ENCODE assay signal across 8 mouse cellular contexts in the genomic region with DNA sequence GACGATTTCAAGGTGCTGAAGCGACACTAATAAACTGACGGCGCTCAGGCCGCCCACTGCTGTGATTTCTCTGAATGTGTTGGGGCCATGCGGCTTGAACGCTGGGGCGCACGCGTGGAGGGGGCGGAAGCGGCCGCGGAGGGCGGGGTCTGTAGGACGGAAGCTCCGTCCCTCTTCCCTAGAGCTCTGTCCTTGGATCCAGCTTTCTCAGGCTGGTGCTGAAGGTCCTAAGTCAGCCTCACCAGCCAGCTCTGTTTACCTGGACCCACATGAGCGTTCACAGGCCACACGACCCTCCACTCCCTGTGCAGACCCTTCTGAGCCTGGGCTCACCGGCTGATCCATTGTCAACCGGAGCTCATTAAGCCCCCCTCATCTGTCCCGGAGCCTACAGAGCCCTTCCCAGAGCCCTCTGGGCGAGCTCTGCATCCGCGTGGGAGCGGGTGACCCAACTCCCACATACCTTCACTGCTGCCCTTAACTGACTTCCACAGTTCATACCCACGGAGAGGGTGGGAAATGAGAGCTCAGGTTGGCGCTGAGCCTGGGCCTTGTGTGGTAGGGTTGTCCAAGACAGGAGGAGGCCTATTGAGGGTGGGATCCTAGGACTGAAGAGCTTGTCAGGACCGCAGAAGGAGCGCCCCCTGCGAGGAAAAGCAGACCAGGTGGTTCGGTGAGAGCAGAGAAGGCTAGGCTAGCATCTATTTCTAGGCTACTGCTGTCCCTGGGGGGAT. TPM values are rescaled to one million over a fixed set of nuclear protein-coding genes. Genes with fewer than 3 reads are reported as not detected.
A peak's percentile ranks its signal among the peaks of the same experiment; 100 is the strongest.
DNase-seq lines count a peak whose midpoint lies in the region; ATAC-seq lines count a peak whose summit lies in the region.

A gene (plus strand): TSS at position 174 of the 734 bp plus-strand sequence.

- peak within 1 kb of the TSS; percentile 91 for H3K4me3 ChIP-seq in megakaryocyte, embryonic 14.5 days (replicated peaks)

- ATAC-seq in inflammation-experienced regulatory T-cells, adult 6 months: peak; percentile 81

- H3K27me3 ChIP-seq in megakaryocyte, embryonic 14.5 days (replicated peaks): peaks cover 18% of the 10 kb centered on the region

- no peaks in the 10 kb centered on the region for H3K9me3 ChIP-seq in megakaryocyte, embryonic 14.5 days

- peaks cover 25% of the 10 kb centered on the region for H3K36me3 ChIP-seq in megakaryocyte, embryonic 14.5 days (replicated peaks; ENCODE audit: low read length)

- H3K4me1 ChIP-seq in megakaryocyte, embryonic 14.5 days: peaks cover 25% of the 10 kb centered on the region

- intact Hi-C loops in gastrocnemius, postnatal 14 days (cut with DNase I; ENCODE audit: low total_unique reads): no loop called here

- DNase-seq in adrenal gland, adult (ENCODE audit: inconsistent age in 2 of 2, low spot score in 1 of 2): peak; percentile 93 to 97
- DNase-seq in embryo, embryonic 10.5 days (ENCODE audit: low spot score): peak; percentile 90
- DNase-seq in gastrocnemius, postnatal 14 days: peak; percentile 86
- peak; percentile 77 to 89 for DNase-seq in left cerebral cortex, adult 9 months (ENCODE audit: low spot score in 2 of 2)
- peak; percentile 93 for DNase-seq in right cerebral cortex, postnatal 10 days (ENCODE audit: low spot score in 2 of 2)
- DNase-seq in urinary bladder, postnatal 14 days (ENCODE audit: low spot score): peak; percentile 88

RNA-seq across cellular contexts. Expression of the gene that starts here (rescaled TPM):
- under 1 TPM in 1 of 2 experiments, not detected in 1; 0.27 TPM for total RNA-seq in gastrocnemius, postnatal 14 days (2021)
- polyA plus RNA-seq in inflammation-experienced regulatory T-cells, adult 6 months (2017; shearing (Covaris generic)): under 1 TPM in 1 of 3 experiments, not detected in 2; 0.30 TPM
- polyA plus RNA-seq in megakaryocyte, embryonic 14.5 days (2012; ENCODE audit: insufficient read depth, low replicate concordance): not detected in 2 replicates

Comparison
In these comparisons a context has a peak if more than half of its experiments do, and no peak if none do; other contexts are left out.
1. Peak in every context shown above with its lines: DNase-seq, ATAC-seq and H3K4me3 ChIP-seq.
2. Peak in DNase-seq in gastrocnemius, postnatal 14 days; RNA of the gene not detected or under 1 TPM.
3. Peak in ATAC-seq in inflammation-experienced regulatory T-cells, adult 6 months; RNA of the gene not detected or under 1 TPM.